Mouse (Mus musculus): Measurements from ENCODE around the gene Stat5b.

DNA sequence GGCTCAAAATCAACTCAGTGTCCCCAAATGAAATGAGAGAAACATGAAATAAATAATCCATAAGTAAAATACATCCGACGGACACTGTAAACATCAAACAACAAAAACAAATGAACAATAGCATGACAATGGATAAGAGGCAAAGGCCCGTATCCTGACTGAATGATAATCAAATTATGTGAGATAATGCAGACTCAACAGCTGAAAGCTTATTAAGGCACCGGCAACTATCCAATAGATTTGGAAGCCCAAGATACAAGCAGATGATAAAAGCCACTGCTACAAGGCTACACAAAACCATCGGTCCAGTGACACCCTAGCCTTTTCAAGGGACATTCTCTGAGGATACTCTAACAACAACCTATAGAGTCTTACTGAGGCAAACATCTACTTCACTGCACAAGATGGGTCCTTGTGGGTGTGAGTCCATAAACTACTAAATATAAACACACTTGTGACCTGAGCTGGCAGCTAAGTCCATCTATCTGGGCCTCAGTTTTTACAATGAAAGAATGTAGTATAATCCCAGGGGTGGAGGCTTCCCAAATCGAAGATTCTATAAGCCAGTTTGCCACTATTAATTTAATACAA, 1.6 kb downstream of the Stat5b start:
- TF ChIP-seq CTCF (IDR thresholded peaks at IDR 0.05; ENCODE audit: insufficient read depth, low read depth, low read length) (no peak), POLR2A (IDR thresholded peaks at IDR 0.05; ENCODE audit: insufficient read depth, low read depth, low read length) (no peak)
